Mouse (Mus musculus) mouse trophoblast stem cell (cell line): ENCODE results near the gene Zfp90.

Experiments
- in situ Hi-C, 2 experiments: fragments of 300-500 bp; cut with MseI, MboI; formaldehyde crosslinking; loops; 2 replicates in 1 of 2; 3 replicates in 1 of 2; pipeline ENCODE4 v1.15.1; 2025

Zfp90 gene

GRCm38 (mm10) chr8:106415182-106415971 is at the start of gene Zfp90:
TSS of gene Zfp90 (plus strand) at chr8:106415327.
- in situ Hi-C loops, result no loop called here

GRCm38 (mm10) chr8:106368501-106368900 is 46.6 kb upstream of the Zfp90 start:
- in situ Hi-C loops, result no loop called here

- in situ Hi-C loops, result no loop called here
Measured at GRCm38 (mm10) chr8:106369069-106369468, 46.1 kb upstream of the Zfp90 start.

- in situ Hi-C loops, result no loop called here
Measured at GRCm38 (mm10) chr8:106375957-106376356, 39.2 kb upstream of the Zfp90 start.

- in situ Hi-C loops, result no loop called here
Measured at GRCm38 (mm10) chr8:106376862-106377261, 38.3 kb upstream of the Zfp90 start.

- in situ Hi-C loops, result no loop called here
Measured at GRCm38 (mm10) chr8:106378501-106379048, 36.6 kb upstream of the Zfp90 start.

GRCm38 (mm10) chr8:106379357-106379756 is 35.8 kb upstream of the Zfp90 start:
- in situ Hi-C loops, result no loop called here

GRCm38 (mm10) chr8:106381026-106381425 is 34.1 kb upstream of the Zfp90 start:
- in situ Hi-C loops, result no loop called here

- in situ Hi-C loops, result no loop called here
Measured at GRCm38 (mm10) chr8:106387801-106388415, 27.2 kb upstream of the Zfp90 start.

- in situ Hi-C loops, result no loop called here
Measured at GRCm38 (mm10) chr8:106394493-106394892, 20.6 kb upstream of the Zfp90 start.

GRCm38 (mm10) chr8:106399694-106400093 is 15.4 kb upstream of the Zfp90 start:
- in situ Hi-C loops, result no loop called here

- in situ Hi-C loops, result no loop called here
Measured at GRCm38 (mm10) chr8:106400181-106400580, 14.9 kb upstream of the Zfp90 start.

- in situ Hi-C loops, result no loop called here
Measured at GRCm38 (mm10) chr8:106403246-106403933, 11.7 kb upstream of the Zfp90 start.

- in situ Hi-C loops, result no loop called here
Measured at GRCm38 (mm10) chr8:106404825-106405224, 10.3 kb upstream of the Zfp90 start.

- in situ Hi-C loops, result no loop called here
Measured at GRCm38 (mm10) chr8:106405810-106406209, 9.3 kb upstream of the Zfp90 start.

- in situ Hi-C loops, result no loop called here
Measured at GRCm38 (mm10) chr8:106410055-106410454, 5.1 kb upstream of the Zfp90 start.

GRCm38 (mm10) chr8:106410564-106410963 is 4.6 kb upstream of the Zfp90 start:
- in situ Hi-C loops, result no loop called here

- in situ Hi-C loops, result no loop called here
Measured at GRCm38 (mm10) chr8:106411783-106412451, 3.2 kb upstream of the Zfp90 start.

GRCm38 (mm10) chr8:106417692-106418091 is 2.6 kb downstream of the Zfp90 start:
- in situ Hi-C loops, result no loop called here

- in situ Hi-C loops, result loop anchor here (5.0 to 25.0 kb wide), 2 partner anchors 101 to 231 kb away; no protein-coding TSS in a partner anchor
Measured at GRCm38 (mm10) chr8:106431088-106431487, 16.0 kb downstream of the Zfp90 start.

GRCm38 (mm10) chr8:106431952-106432351 is 16.8 kb downstream of the Zfp90 start:
- in situ Hi-C loops, result loop anchor here (5.0 to 25.0 kb wide), 2 partner anchors 100 to 230 kb away; no protein-coding TSS in a partner anchor
